Mouse (Mus musculus): ENCODE measurements at regions not wholly inside any gene's neighbourhood (a gene's known extent, or its start where the extent isn't known, plus 50 kb on each side); places are given as distances from the start of the nearest gene placed in this dataset.

DNA sequence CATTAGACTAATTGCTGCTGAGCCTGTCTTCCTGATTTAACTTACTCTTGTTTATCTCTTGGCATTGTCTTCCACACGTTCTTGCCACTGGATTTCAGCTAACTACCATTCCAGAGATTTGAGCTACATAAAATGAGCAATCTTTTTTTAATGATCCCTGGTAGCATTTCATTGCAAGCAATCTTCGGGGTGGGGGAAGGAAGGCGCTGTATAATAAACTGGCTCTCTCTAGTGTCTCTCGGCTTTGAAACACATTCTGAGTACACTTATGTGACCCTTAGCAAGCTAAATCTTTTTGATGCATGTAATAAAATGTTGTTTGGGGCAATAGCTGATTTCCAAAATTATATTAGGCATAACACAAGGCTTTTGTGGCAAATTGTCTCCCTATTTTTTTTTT, 152.2 kb upstream of the Atp5g3 start:
- no peak for TF ChIP-seq POLR2A (IDR thresholded peaks at IDR 0.05; ENCODE audit: extremely low read depth, insufficient read depth, low read length)
- TF ChIP-seq CTCF (IDR thresholded peaks at IDR 0.05; ENCODE audit: extremely low read depth, insufficient read depth, low read length): no peak

Measured in cortical plate, adult 2 months (tissue).